Mouse (Mus musculus): ENCODE results near the gene Scrt2. TPM values are rescaled to one million over a fixed set of nuclear protein-coding genes. Genes with fewer than 3 reads are reported as not detected.

Scrt2 gene
- total RNA-seq, 2 experiments from 2014 or later: not detected

GRCm38 (mm10) chr2:152102369-152102768 is 21.0 kb downstream of the Scrt2 start:
- ATAC-seq (replicated peaks; ENCODE audit: low FRiP score, low TSS enrichment, poor library complexity, severe bottlenecking): no peak

GRCm38 (mm10) chr2:152104711-152105317 is 23.5 kb downstream of the Scrt2 start:
- ATAC-seq (replicated peaks; ENCODE audit: low FRiP score, low TSS enrichment, poor library complexity, severe bottlenecking): 0 out of 2 replicates have a peak, but pooled peaks have one; percentile 18

DNA sequence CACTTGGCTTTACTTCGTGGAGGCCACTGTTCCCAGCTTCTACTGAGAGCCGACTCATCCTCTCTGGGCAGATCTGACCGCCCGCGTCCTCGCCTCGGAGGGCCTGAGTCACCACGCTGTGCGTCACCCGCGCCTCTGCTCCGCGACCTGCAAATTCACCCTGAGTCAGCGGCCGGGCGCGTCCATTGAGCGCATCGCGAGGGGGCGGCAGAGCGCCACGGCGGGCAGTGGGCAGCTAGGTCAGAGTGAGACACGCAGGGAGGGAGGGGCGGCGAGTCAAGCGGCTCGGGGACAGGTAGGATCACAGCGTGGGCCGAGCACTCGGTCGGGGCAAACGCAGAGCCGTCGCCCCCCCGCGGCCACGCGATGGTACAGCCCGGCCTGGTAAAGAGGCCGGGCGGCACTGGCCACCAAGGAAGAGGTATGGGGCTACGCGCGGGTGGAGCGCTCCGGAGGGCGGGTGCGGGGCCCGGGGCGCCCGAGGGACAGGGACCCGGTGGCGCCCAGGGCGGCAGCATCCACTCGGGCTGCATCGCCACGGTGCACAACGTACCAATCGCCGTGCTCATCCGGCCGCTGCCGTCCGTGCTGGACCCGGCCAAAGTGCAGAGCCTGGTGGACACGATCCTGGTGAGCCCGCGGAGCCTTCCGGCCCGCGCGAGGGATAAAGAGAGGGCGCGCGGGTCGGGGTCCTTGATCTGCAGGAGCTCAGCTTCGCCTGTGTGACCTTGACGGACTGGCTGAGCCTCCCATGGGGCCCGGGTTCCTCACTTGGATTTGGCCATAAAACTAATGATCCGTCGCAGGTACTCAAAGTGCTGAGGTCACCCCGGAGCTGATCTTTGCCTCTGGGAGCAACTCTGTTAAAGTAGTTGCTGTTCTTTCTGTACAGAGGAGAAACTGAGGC is 24.2 kb downstream of the Scrt2 start, which contains the start of gene Srxn1:
Gene Srxn1 (plus strand): TSS at position 199 of the 907 bp plus-strand sequence.
- peak; percentile 82 for ATAC-seq (replicated peaks; ENCODE audit: low FRiP score, low TSS enrichment, poor library complexity, severe bottlenecking)

DNA sequence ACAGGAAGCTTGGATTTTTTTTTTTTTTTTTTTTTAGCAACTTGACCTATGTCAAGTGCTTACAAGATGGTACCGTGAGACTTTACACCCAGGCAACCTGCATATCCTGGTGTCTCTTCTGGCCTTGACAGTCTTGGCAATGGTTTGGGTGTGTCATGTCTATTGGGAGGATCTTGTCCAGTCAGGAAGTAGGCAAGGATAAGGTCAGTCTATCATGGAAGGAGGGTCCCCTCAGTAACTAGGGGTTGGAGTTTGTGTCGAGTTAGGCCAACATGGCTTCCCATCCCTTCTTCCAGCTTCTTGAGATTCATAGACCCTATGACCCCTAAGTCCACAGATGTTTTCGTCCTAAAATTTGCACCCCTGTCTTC is 24.9 kb downstream of the Scrt2 start:
- no peak for ATAC-seq (replicated peaks; ENCODE audit: low FRiP score, low TSS enrichment, poor library complexity, severe bottlenecking)

DNA sequence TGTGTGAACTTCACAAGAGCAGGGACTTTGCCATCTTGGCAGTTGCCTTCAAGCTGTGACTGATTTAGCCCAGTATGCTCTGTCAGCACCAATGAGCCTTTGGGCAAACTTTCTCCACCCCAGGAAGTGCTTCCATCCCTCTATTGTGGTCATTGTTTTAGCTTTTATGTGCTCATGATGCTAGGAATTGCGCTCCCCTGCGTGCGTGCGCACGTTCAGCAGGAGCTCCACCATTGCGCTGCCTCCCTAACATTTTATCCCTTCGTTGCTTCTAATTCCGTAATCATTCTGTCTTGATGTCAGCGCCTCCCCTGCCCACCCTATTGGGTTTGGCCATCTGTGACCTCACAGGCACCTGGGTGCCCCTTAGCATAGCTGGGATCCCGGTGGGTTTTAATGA is 25.3 kb downstream of the Scrt2 start:
- ATAC-seq (replicated peaks; ENCODE audit: low FRiP score, low TSS enrichment, poor library complexity, severe bottlenecking): no peak

- no peak for ATAC-seq (replicated peaks; ENCODE audit: low FRiP score, low TSS enrichment, poor library complexity, severe bottlenecking)
These were observed 27.4 kb downstream of the Scrt2 start for GRCm38 (mm10) chr2:152108702-152109101.

DNA sequence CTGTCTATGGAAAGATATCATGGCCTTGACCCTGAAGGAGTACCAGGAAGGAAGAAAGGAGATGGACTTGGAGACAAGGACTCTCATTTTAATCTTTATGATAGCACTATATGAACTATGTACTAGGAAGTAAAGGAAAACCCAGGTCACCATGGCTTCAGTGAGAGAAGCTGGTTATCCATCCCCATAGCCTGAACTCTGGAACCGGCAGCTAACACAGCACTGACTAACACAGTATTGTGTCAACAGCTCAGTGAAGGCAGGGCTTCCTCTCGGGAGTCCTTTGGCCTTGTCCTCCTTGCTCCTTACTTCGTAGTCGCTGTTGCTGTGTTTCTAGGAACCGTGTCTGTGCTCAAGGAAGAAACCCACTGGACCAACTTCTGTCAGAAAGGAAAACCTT is 28.1 kb downstream of the Scrt2 start:
- ATAC-seq (replicated peaks; ENCODE audit: low FRiP score, low TSS enrichment, poor library complexity, severe bottlenecking): no peak

- no peak for ATAC-seq (replicated peaks; ENCODE audit: low FRiP score, low TSS enrichment, poor library complexity, severe bottlenecking)
These were observed 30.0 kb downstream of the Scrt2 start for GRCm38 (mm10) chr2:152111311-152111710.

DNA sequence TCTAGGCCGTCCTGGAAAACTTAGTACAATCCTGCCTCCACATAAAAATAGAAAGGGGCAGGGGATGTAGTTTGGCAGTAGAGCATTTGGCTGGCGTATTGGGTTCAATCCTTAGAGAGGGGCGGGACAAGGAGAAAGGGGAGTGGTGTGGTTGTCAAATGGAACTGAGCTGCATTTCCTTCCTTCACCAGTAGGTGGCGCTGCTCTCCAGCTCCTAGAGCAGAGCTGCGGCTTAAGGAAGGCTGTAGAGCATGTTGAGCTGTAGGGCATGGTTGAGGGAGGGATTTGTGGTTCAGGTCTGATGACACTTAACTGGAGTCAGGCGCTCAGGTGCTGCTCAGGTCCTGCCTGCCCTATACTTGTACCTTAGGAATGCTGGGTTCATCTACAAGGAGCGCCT is 30.6 kb downstream of the Scrt2 start:
- peak; percentile 82 for ATAC-seq (replicated peaks; ENCODE audit: low FRiP score, low TSS enrichment, poor library complexity, severe bottlenecking)

DNA sequence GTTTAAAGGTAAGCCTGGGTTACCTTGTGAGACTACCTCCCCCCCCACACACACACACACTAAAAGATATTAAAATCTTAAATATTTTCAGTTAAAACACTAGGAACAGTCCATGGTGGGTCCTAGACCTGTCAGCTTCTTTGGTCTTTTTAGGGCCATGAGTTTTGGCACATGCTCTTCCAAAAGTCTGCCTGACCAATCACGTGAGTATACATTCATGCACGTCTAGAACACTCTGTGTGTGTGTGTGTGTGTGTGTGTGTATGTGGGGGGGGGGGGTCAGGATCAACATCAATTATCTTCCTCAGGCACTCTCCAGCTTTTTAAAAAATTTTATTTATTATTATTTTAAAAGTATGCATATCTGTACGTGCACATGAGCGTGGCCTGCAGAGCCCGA is 31.2 kb downstream of the Scrt2 start:
- no peak for ATAC-seq (replicated peaks; ENCODE audit: low FRiP score, low TSS enrichment, poor library complexity, severe bottlenecking)

- ATAC-seq (replicated peaks; ENCODE audit: low FRiP score, low TSS enrichment, poor library complexity, severe bottlenecking): no peak
These were observed 31.6 kb downstream of the Scrt2 start for GRCm38 (mm10) chr2:152112970-152113369.

- no peak for ATAC-seq (replicated peaks; ENCODE audit: low FRiP score, low TSS enrichment, poor library complexity, severe bottlenecking)
These were observed 33.0 kb downstream of the Scrt2 start for GRCm38 (mm10) chr2:152114057-152114975.

DNA sequence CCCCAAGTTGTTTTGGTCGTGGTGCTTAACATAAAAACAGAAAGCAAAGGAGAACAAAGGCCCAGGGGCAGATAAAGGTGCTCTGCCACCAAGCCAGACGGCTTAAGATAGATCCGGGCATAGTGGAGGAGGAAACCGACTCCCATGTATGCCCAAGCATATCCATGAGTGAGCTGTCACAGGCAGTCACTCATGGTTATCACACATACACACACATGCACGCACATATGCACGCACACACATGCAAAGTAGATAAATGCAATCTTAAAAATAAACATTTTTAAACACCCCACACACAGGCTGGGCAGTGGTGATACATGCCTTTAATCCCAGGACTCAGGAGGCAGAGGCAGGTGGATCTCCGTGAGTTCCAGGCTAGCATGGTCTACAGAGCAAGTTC is 36.4 kb downstream of the Scrt2 start:
- peak; percentile 53 for ATAC-seq (replicated peaks; ENCODE audit: low FRiP score, low TSS enrichment, poor library complexity, severe bottlenecking)

DNA sequence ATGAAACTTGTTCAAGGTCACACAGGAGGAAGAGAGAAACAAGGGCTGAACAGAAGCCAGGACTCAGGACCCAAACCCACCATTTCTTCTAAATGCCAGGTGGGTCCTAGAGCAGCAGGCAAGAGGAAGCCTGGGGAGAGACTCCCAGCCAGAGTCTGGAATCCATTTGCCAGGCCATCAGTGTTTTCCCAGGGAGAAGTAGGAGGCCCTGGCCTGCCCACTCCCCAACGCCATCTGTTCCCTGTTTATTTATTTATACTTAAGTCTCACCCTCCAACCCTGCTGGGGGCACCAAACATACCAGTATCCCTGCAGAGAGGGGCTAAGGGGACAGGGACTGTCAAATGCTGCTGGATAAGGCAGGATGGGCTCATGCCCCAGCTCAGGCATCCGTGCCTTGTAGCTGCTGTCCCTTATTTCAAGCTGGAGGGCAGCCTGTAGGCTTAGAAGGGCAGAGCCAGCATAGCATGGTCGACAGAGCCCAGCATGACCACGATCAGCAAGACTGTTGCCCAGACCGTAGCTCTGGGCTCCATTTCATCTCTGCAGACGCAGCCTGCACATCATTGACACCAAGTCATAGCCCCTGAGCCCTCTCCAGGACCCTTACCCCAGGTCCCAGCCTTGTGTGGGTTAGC is 38.0 kb downstream of the Scrt2 start:
- ATAC-seq (replicated peaks; ENCODE audit: low FRiP score, low TSS enrichment, poor library complexity, severe bottlenecking): no peak

DNA sequence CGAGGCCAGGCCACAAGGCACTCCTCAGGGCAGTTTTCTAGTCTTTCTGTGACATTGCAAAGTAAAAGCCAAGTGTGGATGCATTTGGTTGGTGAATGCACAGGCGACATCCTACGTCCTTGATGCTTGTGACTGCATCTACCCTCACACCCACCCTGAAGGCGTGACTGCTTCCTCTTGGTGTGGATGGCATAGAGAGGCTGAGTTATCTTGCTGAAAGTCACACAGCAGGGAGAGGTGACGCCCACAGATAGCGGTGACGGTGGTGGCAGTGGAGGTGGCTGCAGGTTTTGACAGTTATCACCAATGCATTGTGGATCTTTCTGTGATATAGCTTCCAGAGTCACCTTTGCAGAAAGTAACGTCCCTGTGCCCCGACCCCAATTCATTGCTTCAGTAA is 41.6 kb downstream of the Scrt2 start:
- ATAC-seq (replicated peaks; ENCODE audit: low FRiP score, low TSS enrichment, poor library complexity, severe bottlenecking): peak; percentile 99

GRCm38 (mm10) chr2:152128597-152128996 is 47.3 kb downstream of the Scrt2 start:
- no peak for ATAC-seq (replicated peaks; ENCODE audit: low FRiP score, low TSS enrichment, poor library complexity, severe bottlenecking)

GRCm38 (mm10) chr2:152129778-152130177 is 48.4 kb downstream of the Scrt2 start:
- no peak for ATAC-seq (replicated peaks; ENCODE audit: low FRiP score, low TSS enrichment, poor library complexity, severe bottlenecking)

- no peak for ATAC-seq (replicated peaks; ENCODE audit: low FRiP score, low TSS enrichment, poor library complexity, severe bottlenecking)
These were observed 50.7 kb downstream of the Scrt2 start for GRCm38 (mm10) chr2:152132016-152132415.

GRCm38 (mm10) chr2:152132691-152133090 is 51.4 kb downstream of the Scrt2 start:
- no peak for ATAC-seq (replicated peaks; ENCODE audit: low FRiP score, low TSS enrichment, poor library complexity, severe bottlenecking)
